Mouse (Mus musculus): Measurements from ENCODE around the gene Lca5l. TPM values are rescaled to one million over a fixed set of nuclear protein-coding genes. Genes with fewer than 3 reads are reported as not detected.

The Lca5l gene
- 0.49 and 0.53 TPM in 2 replicates for polyA plus RNA-seq (2021; fragmentation: Nextera tagmentation)
- long read RNA-seq, experiment 1, partial matches to known transcripts = 0 of 4 reads
- long read RNA-seq, experiment 1, other reads (novel, unspliced or antisense) = 3 of 4 reads
- long read RNA-seq, experiment 2, partial matches to known transcripts = 0 of 2 reads
- long read RNA-seq, experiment 2, other reads (novel, unspliced or antisense) = 2 of 2 reads

DNA sequence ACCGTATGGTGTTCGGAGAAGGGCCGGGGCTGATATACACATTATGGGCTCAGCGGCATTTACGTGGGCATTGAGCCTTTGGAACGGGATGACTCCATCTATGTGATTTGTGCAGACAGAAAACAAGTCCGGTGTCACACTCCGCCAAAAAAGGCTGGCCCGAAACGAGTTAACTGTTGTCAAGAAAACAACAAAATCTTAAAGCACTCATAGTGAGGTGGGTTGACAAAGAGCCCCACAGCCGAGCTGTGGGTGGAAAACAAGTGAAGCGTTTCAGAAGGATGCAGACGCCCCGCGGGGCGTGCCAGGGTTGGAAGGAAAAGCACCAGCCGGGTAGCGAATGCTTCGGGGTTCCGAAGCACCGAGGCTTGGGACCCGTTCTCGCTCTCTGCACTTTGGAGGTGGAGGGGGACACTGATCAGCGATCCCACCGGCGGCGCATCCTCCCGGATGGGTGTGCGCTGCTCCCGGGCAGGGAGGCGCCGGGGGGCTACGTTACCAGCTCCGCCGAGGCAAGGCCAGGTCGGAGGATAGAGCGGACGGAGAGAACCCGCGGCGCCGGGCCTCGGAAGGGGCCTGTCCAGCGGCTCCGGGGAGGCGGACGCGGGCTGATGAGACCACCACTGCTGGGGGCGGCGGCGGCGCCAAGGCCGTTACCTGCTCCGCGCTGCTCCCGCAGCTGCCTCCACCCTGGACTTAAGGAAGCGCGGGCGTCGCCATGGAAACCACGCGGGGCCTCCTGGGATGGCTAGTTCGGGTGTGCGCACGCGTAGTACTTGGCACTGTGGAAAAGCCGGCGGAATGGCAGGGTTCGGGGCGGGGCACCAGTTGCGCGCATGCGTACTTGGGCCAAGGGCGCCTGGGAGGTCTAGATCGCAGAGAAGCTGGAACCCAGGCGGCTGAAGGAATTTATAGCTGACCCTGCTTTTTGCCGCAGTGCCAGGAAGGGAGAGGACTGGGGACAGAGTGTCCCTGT is at the start of gene Lca5l:
Gene Lca5l, minus strand, starts transcription at position 741 of the 976 bp plus-strand sequence.

DNA sequence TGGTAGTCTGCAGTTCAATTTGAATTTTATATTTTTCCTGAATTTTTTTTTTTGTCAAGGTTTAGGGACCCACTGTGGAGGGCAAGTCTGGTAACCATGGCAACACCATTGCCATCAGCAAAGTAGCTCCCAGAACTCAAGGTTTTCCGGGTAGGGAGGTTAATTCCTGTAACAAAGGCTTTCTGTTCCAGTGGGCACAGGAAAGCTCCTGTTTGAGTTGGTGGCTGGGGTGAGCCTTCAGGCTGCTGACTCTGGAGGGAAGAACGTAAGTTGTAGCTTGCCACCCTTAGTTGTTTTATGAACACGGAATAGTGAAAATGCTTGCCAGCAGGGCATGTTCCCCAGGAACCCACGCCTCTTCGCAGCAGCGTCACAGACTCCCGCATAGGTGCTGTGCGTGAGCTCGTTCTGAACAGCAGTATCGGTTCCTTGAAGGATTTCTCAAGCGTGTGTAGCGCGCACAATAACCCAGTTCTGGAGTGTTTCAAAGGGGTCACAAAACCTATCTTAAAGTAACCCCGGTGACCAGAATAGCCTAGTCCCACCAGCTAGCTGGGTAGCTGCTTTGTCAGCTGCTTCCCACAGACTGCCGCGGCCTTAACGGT is 43.4 kb upstream of the Lca5l start, which contains the start of gene B3galt5:
Gene B3galt5, plus strand, starts transcription at position 436 of the 605 bp plus-strand sequence.

DNA sequence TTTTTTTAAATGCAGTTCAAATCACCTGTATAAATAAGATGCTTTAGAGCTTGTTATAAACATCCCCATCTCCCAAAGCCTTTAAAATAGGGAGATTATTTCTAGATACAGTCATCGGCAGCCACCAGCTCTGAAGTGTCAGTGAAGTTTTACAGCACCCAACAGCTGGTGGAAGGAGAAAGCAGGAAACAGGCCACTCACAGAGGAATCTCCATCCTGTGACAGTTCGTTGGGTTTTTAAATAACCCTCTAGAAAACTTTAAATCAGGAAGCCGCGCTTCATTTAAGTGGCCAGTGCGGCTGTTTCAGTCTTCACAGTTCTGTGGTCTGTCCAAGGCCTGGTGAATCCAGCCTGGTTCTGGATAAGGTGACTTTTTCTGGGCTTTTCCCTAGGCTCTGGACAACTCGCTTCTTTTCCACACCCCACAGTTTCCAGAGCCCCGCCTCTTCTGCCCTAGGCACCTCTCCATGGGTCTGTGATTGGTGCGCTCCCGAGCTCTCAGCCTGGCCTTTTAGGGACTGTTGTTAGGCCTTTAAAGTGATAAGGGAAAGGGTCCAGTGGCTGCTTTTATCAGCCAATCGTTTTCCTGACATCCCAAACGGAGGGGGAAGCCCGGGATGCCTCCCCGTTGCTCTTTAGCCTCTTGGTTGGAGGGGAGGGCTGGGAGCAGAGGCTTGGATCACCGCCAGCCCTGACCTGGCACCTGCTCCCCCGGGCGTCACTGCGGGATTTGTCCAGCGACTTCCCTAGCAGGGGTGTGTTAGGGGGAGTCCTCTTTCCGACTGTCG is 8.0 kb upstream of the Lca5l start, which contains the start of gene Sh3bgr:
Gene Sh3bgr, plus strand, starts transcription at position 538 of the 789 bp plus-strand sequence.

DNA sequence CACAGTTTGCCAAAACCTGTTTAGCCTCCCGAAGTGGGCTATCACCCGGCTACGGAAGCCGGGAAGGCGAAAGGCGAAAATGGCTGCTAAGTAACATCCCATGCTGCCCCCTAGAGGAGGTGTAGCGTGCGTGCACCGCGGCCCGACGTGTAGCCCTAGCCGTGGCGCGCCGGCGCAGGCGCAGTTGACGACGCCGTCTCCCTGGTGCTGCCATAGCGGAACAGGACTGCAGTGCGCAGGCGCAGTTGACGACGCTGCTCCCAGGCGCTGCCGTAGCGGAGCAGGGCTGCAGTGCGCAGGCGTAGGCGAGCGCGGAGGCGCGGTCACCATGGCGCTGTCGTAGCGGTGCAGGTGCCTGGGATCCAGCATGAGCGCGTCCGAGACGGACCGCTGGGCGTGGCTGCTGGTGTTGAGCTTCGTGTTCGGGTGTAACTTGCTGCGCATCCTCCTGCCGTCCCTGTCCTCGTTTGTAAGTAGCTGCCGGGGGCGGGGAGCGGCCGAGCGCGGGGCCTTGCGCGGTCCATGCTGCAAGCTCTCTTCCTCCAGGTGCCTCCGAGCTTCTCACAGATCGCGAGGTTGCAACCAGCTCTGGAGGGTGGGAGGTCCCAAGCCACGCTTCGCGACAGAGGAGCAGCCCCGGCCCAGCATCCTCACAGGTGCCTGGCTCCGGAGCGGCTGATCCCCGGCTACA is 46.8 kb downstream of the Lca5l start, which contains the start of gene Wrb:
Gene Wrb, plus strand, starts transcription at position 298 of the 691 bp plus-strand sequence.

DNA sequence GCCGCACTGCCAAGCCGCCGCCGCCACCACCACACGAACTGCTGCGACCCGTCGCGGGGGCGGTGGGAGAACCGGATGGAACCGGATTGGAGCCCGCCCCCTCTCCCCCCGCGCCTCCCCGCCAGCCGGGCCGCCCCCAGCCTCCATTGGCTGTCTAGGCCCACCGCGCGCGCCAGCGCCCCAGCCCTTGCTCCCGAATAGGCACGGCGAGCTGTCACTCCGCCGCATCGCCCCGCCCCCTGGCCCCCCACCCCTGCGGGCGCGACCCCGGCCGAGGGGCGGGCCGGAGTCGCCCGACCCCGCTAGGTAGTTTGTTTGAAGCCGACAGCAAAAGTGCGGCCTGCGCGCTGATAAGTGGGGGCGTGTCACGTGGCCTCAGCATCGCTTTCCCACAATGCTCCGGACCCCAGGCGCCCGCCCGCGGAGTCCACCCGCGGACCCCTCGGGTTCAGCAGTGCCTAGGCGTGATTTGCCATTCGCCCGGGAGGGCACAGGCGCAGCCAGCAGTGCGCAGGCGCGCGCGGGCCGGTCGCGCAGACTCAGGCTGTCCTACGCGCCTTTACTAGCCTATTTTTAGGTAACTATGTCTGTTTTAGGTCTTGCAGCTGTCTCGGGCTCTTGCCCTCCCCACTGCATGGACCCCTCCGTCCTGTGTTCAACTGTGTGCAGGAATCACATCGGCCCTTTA is 64.3 kb downstream of the Lca5l start, which contains the start of gene Hmgn1:
Gene Hmgn1, minus strand, starts transcription at position 73 of the 688 bp plus-strand sequence.

Other genes starting within 250 kb of the Lca5l start
- gene Psmg1, start 201.3 kb downstream of the Lca5l start, polyA plus RNA-seq (2021; fragmentation: Nextera tagmentation) = 35.0 and 39.1 TPM in 2 replicates
- 67.0 and 73.0 TPM in 2 replicates for gene Brwd1, start 109.7 kb downstream of the Lca5l start, polyA plus RNA-seq (2021; fragmentation: Nextera tagmentation)
- 64.6 and 66.1 TPM in 2 replicates for gene Hmgn1, start 64.5 kb downstream of the Lca5l start, polyA plus RNA-seq (2021; fragmentation: Nextera tagmentation)
- gene Wrb, start 46.9 kb downstream of the Lca5l start, polyA plus RNA-seq (2021; fragmentation: Nextera tagmentation) = 98.6 and 129 TPM in 2 replicates
- 0.78 and 1.1 TPM in 2 replicates for gene Sh3bgr, start 8.2 kb upstream of the Lca5l start, polyA plus RNA-seq (2021; fragmentation: Nextera tagmentation)
- gene B3galt5, start 43.5 kb upstream of the Lca5l start, polyA plus RNA-seq (2021; fragmentation: Nextera tagmentation) = 6.2 and 9.0 TPM in 2 replicates

Data from left cerebral cortex, adult 6 months (tissue).